Mouse (Mus musculus) heart, adult 11 months (tissue): ENCODE data around the gene Arhgap10.

Source experiments
- DNase-seq: peaks from one replicate; pipeline ENCODE4 v3.0.0; 2022

Gene Arhgap10

GRCm38 (mm10) chr8:77440324-77440880 lies 77.4 kb downstream of the Arhgap10 start:
- no peak for DNase-seq

GRCm38 (mm10) chr8:77439670-77440069 lies 78.1 kb downstream of the Arhgap10 start:
- DNase-seq, result no peak

- DNase-seq, result no peak
These were observed 79.8 kb downstream of the Arhgap10 start for GRCm38 (mm10) chr8:77437807-77438493.

- peak; percentile 92 for DNase-seq
These were observed 81.5 kb downstream of the Arhgap10 start for GRCm38 (mm10) chr8:77436013-77436990.

GRCm38 (mm10) chr8:77433221-77433620 lies 84.5 kb downstream of the Arhgap10 start:
- no peak for DNase-seq

GRCm38 (mm10) chr8:77432726-77433125 lies 85.0 kb downstream of the Arhgap10 start:
- DNase-seq, result no peak

- no peak for DNase-seq
These were observed 89.3 kb downstream of the Arhgap10 start for GRCm38 (mm10) chr8:77428420-77428819.

- no peak for DNase-seq
These were observed 89.7 kb downstream of the Arhgap10 start for GRCm38 (mm10) chr8:77428015-77428414.

- no peak for DNase-seq
These were observed 90.3 kb downstream of the Arhgap10 start for GRCm38 (mm10) chr8:77427438-77427837.

- DNase-seq, result no peak
These were observed 93.9 kb downstream of the Arhgap10 start for GRCm38 (mm10) chr8:77423850-77424249.

- peak; percentile 91 for DNase-seq
These were observed 95.0 kb downstream of the Arhgap10 start for GRCm38 (mm10) chr8:77422632-77423252.

GRCm38 (mm10) chr8:77421596-77421995 lies 96.2 kb downstream of the Arhgap10 start:
- DNase-seq, result no peak

GRCm38 (mm10) chr8:77419731-77420130 lies 98.0 kb downstream of the Arhgap10 start:
- peak; percentile 91 for DNase-seq

GRCm38 (mm10) chr8:77416738-77417137 lies 101.0 kb downstream of the Arhgap10 start:
- no peak for DNase-seq

- DNase-seq, result no peak
These were observed 101.7 kb downstream of the Arhgap10 start for GRCm38 (mm10) chr8:77416034-77416433.

- DNase-seq, result peak; percentile 61
These were observed 106.5 kb downstream of the Arhgap10 start for GRCm38 (mm10) chr8:77411262-77411661.

GRCm38 (mm10) chr8:77410394-77410793 lies 107.4 kb downstream of the Arhgap10 start:
- peak; percentile 92 for DNase-seq

GRCm38 (mm10) chr8:77408527-77409215 lies 109.1 kb downstream of the Arhgap10 start:
- DNase-seq, result peak; percentile 87

GRCm38 (mm10) chr8:77406846-77407245 lies 110.9 kb downstream of the Arhgap10 start:
- DNase-seq, result peak; percentile 65

- DNase-seq, result peak; percentile 30
These were observed 111.3 kb downstream of the Arhgap10 start for GRCm38 (mm10) chr8:77406444-77406843.

GRCm38 (mm10) chr8:77404017-77404416 lies 113.7 kb downstream of the Arhgap10 start:
- peak; percentile 78 for DNase-seq

- DNase-seq, result peak; percentile 57
These were observed 115.8 kb downstream of the Arhgap10 start for GRCm38 (mm10) chr8:77401934-77402333.
